Comparison of ENCODE assay signal across 15 mouse cellular contexts in genomic region chr9:103579411-103580026, GRCm38 (mm10).
DNase-seq lines count a peak whose midpoint lies in the region; ATAC-seq lines count a peak whose summit lies in the region.
"Had no signal": no experiment of that assay in that cellular context is flagged by ENCODE, and none has a peak within 500 bp of the region (broad histone marks: within the 10 kb centered on the region; RNA-seq: fewer than 3 reads in every experiment).

No protein-coding gene starts in this region.

- no peak overlapping the region for H3K4me2 ChIP-seq in forebrain, embryonic 15.5 days (replicated peaks)
- no peak overlapping the region for H3K4me2 ChIP-seq in forebrain, embryonic 14.5 days (ENCODE audit: low read length)
- no peak overlapping the region for H3K4me2 ChIP-seq in heart, embryonic 12.5 days
- H3K4me2 ChIP-seq: liver, embryonic 11.5 days; lung, embryonic 15.5 days; midbrain, embryonic 12.5 days had no signal

- no peaks in the 10 kb centered on the region for H3K9me3 ChIP-seq in forebrain, embryonic 15.5 days
- H3K9me3 ChIP-seq in forebrain, embryonic 14.5 days (replicated peaks; ENCODE audit: control insufficient read depth, low read length), result no peaks in the 10 kb centered on the region
- no peaks in the 10 kb centered on the region for H3K9me3 ChIP-seq in heart, embryonic 12.5 days (replicated peaks)
- H3K9me3 ChIP-seq: lung, embryonic 15.5 days; midbrain, embryonic 12.5 days had no signal

- no peaks in the 10 kb centered on the region for H3K27me3 ChIP-seq in forebrain, embryonic 15.5 days
- no peaks in the 10 kb centered on the region for H3K27me3 ChIP-seq in forebrain, embryonic 14.5 days (replicated peaks; ENCODE audit: control insufficient read depth, insufficient read depth, low read length)
- no peaks in the 10 kb centered on the region for H3K27me3 ChIP-seq in heart, embryonic 12.5 days (replicated peaks)
- H3K27me3 ChIP-seq: lung, embryonic 15.5 days had no signal

- ATAC-seq in forebrain, embryonic 15.5 days (replicated peaks), result no peak
- ATAC-seq in forebrain, embryonic 14.5 days, result no peak
- ATAC-seq in heart, embryonic 12.5 days (ENCODE audit: insufficient number of reproducible peaks, low FRiP score), result 0 out of 2 replicates have a peak, but pooled peaks have one; percentile 26
- no peak for ATAC-seq in erythroid progenitor cell, adult 5-6 weeks (replicated peaks; ENCODE audit: low FRiP score, poor library complexity, severe bottlenecking)
- ATAC-seq: inflammation-experienced regulatory T-cells, adult 6 months had no signal

- 74% methylated on average over 9 of the region's 9 CpGs for WGBS in forebrain, embryonic 15.5 days
- 81% methylated on average over 9 of the region's 9 CpGs for WGBS in forebrain, embryonic 14.5 days
- WGBS in heart, embryonic 12.5 days, result 66% methylated on average over 9 of the region's 9 CpGs

- no peak overlapping the region for H3K9ac ChIP-seq in forebrain, embryonic 15.5 days (replicated peaks)
- H3K9ac ChIP-seq in forebrain, embryonic 14.5 days (ENCODE audit: low read length), result no peak overlapping the region
- no peak overlapping the region for H3K9ac ChIP-seq in heart, embryonic 12.5 days
- H3K9ac ChIP-seq: lung, embryonic 15.5 days; midbrain, embryonic 12.5 days had no signal

- 0 out of 2 replicates have a peak overlapping the region, but pooled peaks have one; percentile 11 for H3K27ac ChIP-seq in forebrain, embryonic 15.5 days (replicated peaks)
- no peak overlapping the region for H3K27ac ChIP-seq in forebrain, embryonic 14.5 days (ENCODE audit: low read depth, low read length)
- peak overlapping the region; percentile 71 for H3K27ac ChIP-seq in heart, embryonic 12.5 days (ENCODE audit: poor library complexity, severe bottlenecking)
- H3K27ac ChIP-seq: lung, embryonic 15.5 days; midbrain, embryonic 12.5 days had no signal

- no peaks in the 10 kb centered on the region for H3K36me3 ChIP-seq in forebrain, embryonic 15.5 days
- H3K36me3 ChIP-seq in forebrain, embryonic 14.5 days (ENCODE audit: control insufficient read depth, insufficient read depth, low read length), result no peaks in the 10 kb centered on the region
- H3K36me3 ChIP-seq in heart, embryonic 12.5 days, result 0 out of 2 replicates have a peak, but pooled peaks cover 9% of the 10 kb centered on the region
- H3K36me3 ChIP-seq: lung, embryonic 15.5 days; midbrain, embryonic 12.5 days had no signal

- no peak for DNase-seq in forebrain, embryonic 14.5 days (ENCODE audit: low spot score)
- peak; percentile 66 for DNase-seq in MN1 (ENCODE audit: low spot score)
- peak; percentile 98 for DNase-seq in cerebellum, adult 9-11 months
- no peak for DNase-seq in lung, postnatal 25 days (ENCODE audit: low spot score)
- DNase-seq in kidney, adult 11 months, result no peak
- DNase-seq: embryo, embryonic 11 days; layer of hippocampus, adult 9-11 months; thymus, adult 18-20 months had no signal

- no peak overlapping the region for H3K4me3 ChIP-seq in forebrain, embryonic 15.5 days
- no peak overlapping the region for H3K4me3 ChIP-seq in forebrain, embryonic 14.5 days (ENCODE audit: low read depth, low read length)
- no peak overlapping the region for H3K4me3 ChIP-seq in heart, embryonic 12.5 days
- H3K4me3 ChIP-seq: lung, embryonic 15.5 days; midbrain, embryonic 12.5 days had no signal

- peaks cover 20% of the 10 kb centered on the region for H3K4me1 ChIP-seq in forebrain, embryonic 15.5 days
- peaks cover 11% of the 10 kb centered on the region for H3K4me1 ChIP-seq in forebrain, embryonic 14.5 days (ENCODE audit: control insufficient read depth, insufficient read depth, low read length)
- H3K4me1 ChIP-seq in heart, embryonic 12.5 days (replicated peaks), result peaks cover 55% of the 10 kb centered on the region
- H3K4me1 ChIP-seq: lung, embryonic 15.5 days had no signal

Comparison
In these comparisons a context has a peak if more than half of its experiments do, and no peak if none do; other contexts are left out.
1. DNase-seq: peak in MN1 (single experiment) and cerebellum, adult 9-11 months (single experiment); none in forebrain, embryonic 14.5 days (single experiment), lung, postnatal 25 days (single experiment) and kidney, adult 11 months (single experiment).